Mouse (Mus musculus): Measurements from ENCODE around the gene Drc1. TPM values are rescaled to one million over a fixed set of nuclear protein-coding genes. Genes with fewer than 3 reads are reported as not detected.

Drc1 gene
- total and polyA plus RNA-seq, 2 experiments from 2014 or later, result 0.04 to 0.19 TPM

- Histone ChIP-seq H3K4me2 (ENCODE audit: low read depth, low read length) (peak overlapping the region; percentile 51), H3K27ac (ENCODE audit: low read depth) (no peak overlapping the region), H3K4me1 (ENCODE audit: control insufficient read depth, insufficient read depth) (no peaks in the 10 kb centered on the region), H3K27me3 (ENCODE audit: control insufficient read depth, insufficient read depth, low read length) (0 out of 2 replicates have a peak, but pooled peaks cover 4% of the 10 kb centered on the region), H3K4me3 (ENCODE audit: low read depth, low read length) (peak overlapping the region; percentile 25), H3K36me3 (replicated peaks; ENCODE audit: control insufficient read depth, insufficient read depth, low read length) (no peaks in the 10 kb centered on the region), H3K9me3 (replicated peaks; ENCODE audit: control insufficient read depth, low read length) (no peaks in the 10 kb centered on the region), H3K9ac (replicated peaks; ENCODE audit: low read depth, low read length) (no peak overlapping the region)
- 4% methylated on average over 9 of the region's 9 CpGs for WGBS
- TF ChIP-seq EP300 (IDR thresholded peaks at IDR 0.05; ENCODE audit: low read depth) (no peak), CTCF (IDR thresholded peaks at IDR 0.05; ENCODE audit: low read depth) (peak; percentile 87)
- DNase-seq (ENCODE audit: low spot score), result peak; percentile 77
- ATAC-seq (ENCODE audit: insufficient read depth, low read depth), result peak; percentile 69
Measured at GRCm38 (mm10) chr5:30343107-30343506, 61.9 kb downstream of the Drc1 start.

GRCm38 (mm10) chr5:30343886-30344285 is 62.7 kb downstream of the Drc1 start:
- DNase-seq (ENCODE audit: low spot score) (no peak), ATAC-seq (ENCODE audit: insufficient read depth, low read depth) (no peak)
- no peak overlapping the region for H3K4me2 ChIP-seq (ENCODE audit: low read depth, low read length)
- WGBS, result 34% methylated on average over 5 of the region's 5 CpGs
- no peak overlapping the region for H3K27ac ChIP-seq (ENCODE audit: low read depth)
- no peak overlapping the region for H3K4me3 ChIP-seq (ENCODE audit: low read depth, low read length)
- H3K27me3 ChIP-seq (ENCODE audit: control insufficient read depth, insufficient read depth, low read length), result 0 out of 2 replicates have a peak, but pooled peaks cover 4% of the 10 kb centered on the region
- no peaks in the 10 kb centered on the region for H3K4me1 ChIP-seq (ENCODE audit: control insufficient read depth, insufficient read depth)
- H3K9me3 ChIP-seq (replicated peaks; ENCODE audit: control insufficient read depth, low read length), result no peaks in the 10 kb centered on the region
- H3K36me3 ChIP-seq (replicated peaks; ENCODE audit: control insufficient read depth, insufficient read depth, low read length), result no peaks in the 10 kb centered on the region
- H3K9ac ChIP-seq (replicated peaks; ENCODE audit: low read depth, low read length), result no peak overlapping the region
- TF ChIP-seq EP300 (IDR thresholded peaks at IDR 0.05; ENCODE audit: low read depth) (no peak), CTCF (IDR thresholded peaks at IDR 0.05; ENCODE audit: low read depth) (no peak)

- TF ChIP-seq EP300 (IDR thresholded peaks at IDR 0.05; ENCODE audit: low read depth) (no peak), CTCF (IDR thresholded peaks at IDR 0.05; ENCODE audit: low read depth) (no peak)
- ATAC-seq (ENCODE audit: insufficient read depth, low read depth), result no peak
Measured at GRCm38 (mm10) chr5:30353605-30354004, 72.4 kb downstream of the Drc1 start.

GRCm38 (mm10) chr5:30355114-30355513 is 73.9 kb downstream of the Drc1 start:
- DNase-seq (ENCODE audit: low spot score) (no peak), ATAC-seq (ENCODE audit: insufficient read depth, low read depth) (no peak)
- 68% methylated on average over 6 of the region's 7 CpGs for WGBS
- H3K4me3 ChIP-seq (ENCODE audit: low read depth, low read length), result no peak overlapping the region
- TF ChIP-seq EP300 (IDR thresholded peaks at IDR 0.05; ENCODE audit: low read depth), result no peak
- no peak for TF ChIP-seq CTCF (IDR thresholded peaks at IDR 0.05; ENCODE audit: low read depth)
- no peaks in the 10 kb centered on the region for H3K9me3 ChIP-seq (replicated peaks; ENCODE audit: control insufficient read depth, low read length)
- no peaks in the 10 kb centered on the region for H3K27me3 ChIP-seq (ENCODE audit: control insufficient read depth, insufficient read depth, low read length)
- no peak overlapping the region for H3K4me2 ChIP-seq (ENCODE audit: low read depth, low read length)
- no peaks in the 10 kb centered on the region for H3K4me1 ChIP-seq (ENCODE audit: control insufficient read depth, insufficient read depth)
- H3K36me3 ChIP-seq (replicated peaks; ENCODE audit: control insufficient read depth, insufficient read depth, low read length), result no peaks in the 10 kb centered on the region
- no peak overlapping the region for H3K27ac ChIP-seq (ENCODE audit: low read depth)
- H3K9ac ChIP-seq (replicated peaks; ENCODE audit: low read depth, low read length), result no peak overlapping the region

More at GRCm38 (mm10) chr5:30353605-30354004, 72.4 kb downstream of the Drc1 start:
- Histone ChIP-seq H3K4me3 (ENCODE audit: low read depth, low read length) (no peak overlapping the region), H3K27ac (ENCODE audit: low read depth) (no peak overlapping the region), H3K36me3 (replicated peaks; ENCODE audit: control insufficient read depth, insufficient read depth, low read length) (no peaks in the 10 kb centered on the region), H3K9me3 (replicated peaks; ENCODE audit: control insufficient read depth, low read length) (no peaks in the 10 kb centered on the region), H3K4me2 (ENCODE audit: low read depth, low read length) (no peak overlapping the region), H3K9ac (replicated peaks; ENCODE audit: low read depth, low read length) (no peak overlapping the region), H3K4me1 (ENCODE audit: control insufficient read depth, insufficient read depth) (no peaks in the 10 kb centered on the region), H3K27me3 (ENCODE audit: control insufficient read depth, insufficient read depth, low read length) (no peaks in the 10 kb centered on the region)
- DNase-seq (ENCODE audit: low spot score), result no peak
- WGBS, result 57% methylated on average over 3 of the region's 3 CpGs

- Histone ChIP-seq H3K4me1 (ENCODE audit: control insufficient read depth, insufficient read depth) (no peaks in the 10 kb centered on the region), H3K27ac (ENCODE audit: low read depth) (no peak overlapping the region), H3K36me3 (replicated peaks; ENCODE audit: control insufficient read depth, insufficient read depth, low read length) (no peaks in the 10 kb centered on the region), H3K27me3 (ENCODE audit: control insufficient read depth, insufficient read depth, low read length) (no peaks in the 10 kb centered on the region), H3K4me2 (ENCODE audit: low read depth, low read length) (no peak overlapping the region), H3K9ac (replicated peaks; ENCODE audit: low read depth, low read length) (no peak overlapping the region), H3K4me3 (ENCODE audit: low read depth, low read length) (no peak overlapping the region), H3K9me3 (replicated peaks; ENCODE audit: control insufficient read depth, low read length) (no peaks in the 10 kb centered on the region)
- DNase-seq (ENCODE audit: low spot score) (peak; percentile 19), ATAC-seq (ENCODE audit: insufficient read depth, low read depth) (peak; percentile 66; the same call in 1 of the 2 replicates)
- WGBS, result 50% methylated on average over 14 of the region's 14 CpGs
- no peak for TF ChIP-seq EP300 (IDR thresholded peaks at IDR 0.05; ENCODE audit: low read depth)
- TF ChIP-seq CTCF (IDR thresholded peaks at IDR 0.05; ENCODE audit: low read depth), result no peak
Measured at GRCm38 (mm10) chr5:30355559-30356159, 74.5 kb downstream of the Drc1 start.

- H3K9ac ChIP-seq (replicated peaks; ENCODE audit: low read depth, low read length), result no peak overlapping the region
- no peak overlapping the region for H3K4me3 ChIP-seq (ENCODE audit: low read depth, low read length)
- TF ChIP-seq CTCF (IDR thresholded peaks at IDR 0.05; ENCODE audit: low read depth), result no peak
- no peak for TF ChIP-seq EP300 (IDR thresholded peaks at IDR 0.05; ENCODE audit: low read depth)
- ATAC-seq (ENCODE audit: insufficient read depth, low read depth), result no peak
- no peak overlapping the region for H3K27ac ChIP-seq (ENCODE audit: low read depth)
- H3K9me3 ChIP-seq (replicated peaks; ENCODE audit: control insufficient read depth, low read length), result no peaks in the 10 kb centered on the region
- H3K27me3 ChIP-seq (ENCODE audit: control insufficient read depth, insufficient read depth, low read length), result no peaks in the 10 kb centered on the region
- 86% methylated on average over 7 of the region's 7 CpGs for whole genome bisulfite sequencing
- no peaks in the 10 kb centered on the region for H3K36me3 ChIP-seq (replicated peaks; ENCODE audit: control insufficient read depth, insufficient read depth, low read length)
- DNase-seq (ENCODE audit: low spot score), result no peak
- H3K4me2 ChIP-seq (ENCODE audit: low read depth, low read length), result no peak overlapping the region
- H3K4me1 ChIP-seq (ENCODE audit: control insufficient read depth, insufficient read depth), result no peaks in the 10 kb centered on the region
Measured at GRCm38 (mm10) chr5:30356647-30357046, 75.5 kb downstream of the Drc1 start.
